Mouse (Mus musculus) left cerebral cortex, adult 6 months (tissue): ENCODE results near the gene Nat8f6. TPM values are rescaled to one million over a fixed set of nuclear protein-coding genes. Genes with fewer than 3 reads are reported as not detected.

Source experiments
- long read RNA-seq, 2 experiments: library from polyadenylated mRNA; unstranded; transcript quantifications; one replicate each; pipeline ENCODE4 v2.0.0; 2019 to 2020
- polyA plus RNA-seq: library from polyadenylated mRNA; unstranded; fragments of <200 nt; fragmentation: Nextera tagmentation; gene quantifications from 2 replicates; pipeline ENCODE4 v1.2.3, GENCODE M21; 2021

The Nat8f6 gene
- polyA plus RNA-seq = 0.23 and 0.51 TPM in 2 replicates
- long read RNA-seq, experiment 1, partial matches to known transcripts = 0 of 18 reads
- long read RNA-seq, experiment 1, other reads (novel, unspliced or antisense) = 18 of 18 reads
- long read RNA-seq, experiment 2 = 0 reads

DNA sequence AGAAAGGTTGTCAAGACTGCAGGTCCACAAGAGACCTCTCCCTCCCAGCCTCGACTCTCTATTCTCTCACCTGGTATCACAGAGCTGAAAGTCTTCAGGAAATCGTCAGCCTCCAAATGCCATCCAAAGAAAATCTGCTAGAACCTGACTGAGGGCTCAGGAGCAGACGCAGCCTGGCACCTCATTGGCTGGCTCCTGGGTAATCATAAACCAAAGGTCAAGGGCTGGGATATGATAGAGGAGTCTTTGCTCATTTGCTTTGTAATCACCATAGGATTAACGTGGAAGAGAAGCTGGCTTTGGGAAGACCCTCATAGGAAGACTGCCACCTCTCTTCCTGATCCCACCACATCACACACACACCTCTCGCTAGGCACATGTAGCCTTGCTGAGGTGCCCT, at the start of gene Nat8f6, which contains the start of gene Nat8f5:
TSS of gene Nat8f6 (minus strand) at position 118 of the 400 bp plus-strand sequence.
TSS of gene Nat8f5 (minus strand) at position 136 of the 400 bp plus-strand sequence.

DNA sequence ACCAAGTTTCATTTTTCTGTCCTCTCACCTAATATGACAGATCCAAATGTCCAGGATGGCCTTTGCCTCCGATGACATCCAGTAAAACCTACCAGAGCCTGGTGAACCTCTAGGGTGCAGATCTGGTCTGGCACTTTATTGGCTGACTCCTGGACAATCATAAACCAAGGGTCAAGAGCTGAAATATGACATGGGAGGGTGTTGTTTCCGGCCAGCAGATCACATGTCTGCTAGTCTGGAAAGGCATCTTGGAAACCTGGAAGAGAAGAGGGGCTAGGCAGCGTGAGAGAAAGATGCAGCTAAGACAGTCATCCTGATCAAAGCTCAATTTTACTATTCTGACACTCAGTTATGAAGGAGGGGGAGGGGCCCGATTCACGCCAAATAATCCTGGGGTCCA, 48.3 kb upstream of the Nat8f6 start, which contains the start of gene Nat8f2:
TSS of gene Nat8f2 (minus strand) at position 153 of the 400 bp plus-strand sequence.

DNA sequence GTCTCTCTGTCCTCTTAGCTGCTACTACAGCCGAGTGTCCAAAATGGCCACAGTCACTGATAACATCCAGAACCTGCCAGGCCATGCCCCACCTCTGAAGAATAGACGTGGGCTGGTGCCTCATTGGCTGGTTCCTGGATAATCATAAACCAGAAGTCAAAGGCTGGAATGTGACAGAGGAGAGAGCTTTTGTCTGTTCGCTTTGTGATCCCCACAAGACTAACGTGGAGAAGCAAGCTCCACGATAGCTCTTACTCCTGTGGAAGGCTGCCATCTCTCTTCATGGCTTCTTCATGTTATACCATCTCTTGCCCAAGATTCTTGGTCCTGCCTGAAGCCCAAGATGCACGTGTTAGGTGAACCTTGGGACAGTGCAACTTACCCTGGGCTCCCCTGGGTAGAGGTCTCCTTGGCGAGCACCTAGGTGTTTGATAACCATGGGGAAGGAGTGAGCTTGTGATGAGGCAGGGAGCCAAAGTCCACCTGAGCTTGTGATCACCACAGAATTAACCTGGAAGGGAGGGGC, 11.1 kb upstream of the Nat8f6 start, which contains the start of gene Nat8:
TSS of gene Nat8 (minus strand) at position 287 of the 526 bp plus-strand sequence.

DNA sequence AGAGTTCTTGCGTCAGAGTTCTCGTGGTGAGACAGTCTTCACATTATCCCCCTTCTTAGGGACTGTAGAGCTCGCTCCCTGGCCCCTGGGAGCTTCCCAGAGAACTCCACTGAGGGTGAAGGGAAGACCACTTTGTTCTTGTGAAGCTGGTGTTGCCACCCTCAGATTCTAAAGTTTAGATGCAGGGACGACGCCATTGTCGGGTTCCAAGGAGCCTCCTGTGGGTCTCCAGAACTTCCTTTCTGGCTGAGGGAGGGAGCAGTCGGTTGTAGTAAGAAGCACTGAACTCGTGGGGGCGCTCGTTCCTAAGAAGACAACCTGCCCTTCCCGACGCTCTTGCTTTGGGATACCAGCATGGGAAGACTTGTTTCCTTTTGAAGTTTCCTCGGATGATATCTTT, 55.2 kb downstream of the Nat8f6 start, which contains the start of gene Nat8f3:
TSS of gene Nat8f3 (minus strand) at position 223 of the 400 bp plus-strand sequence.

Other genes starting within 250 kb of the Nat8f6 start
- gene Alms1, start 233.4 kb downstream of the Nat8f6 start, polyA plus RNA-seq = 0.43 and 0.53 TPM in 2 replicates
- gene Nat8f7, start 107.7 kb downstream of the Nat8f6 start, polyA plus RNA-seq = 0.88 TPM in 2 replicates
- 3.7 and 8.5 TPM in 2 replicates for gene Nat8f3, start 55.2 kb downstream of the Nat8f6 start, polyA plus RNA-seq
- 4.1 and 4.2 TPM in 2 replicates for gene Nat8f5, start within 50 bp of the Nat8f6 start, polyA plus RNA-seq
- 2.3 and 2.7 TPM in 2 replicates for gene Nat8, start 11.1 kb upstream of the Nat8f6 start, polyA plus RNA-seq
- 0.04 and 0.12 TPM in 2 replicates for gene Nat8f2, start 48.2 kb upstream of the Nat8f6 start, polyA plus RNA-seq
- gene Nat8f4, start 83.9 kb upstream of the Nat8f6 start, polyA plus RNA-seq = 7.3 and 9.2 TPM in 2 replicates
- 90.7 and 91.6 TPM in 2 replicates for gene Tprkb, start 90.9 kb upstream of the Nat8f6 start, polyA plus RNA-seq
- 40.6 and 46.9 TPM in 2 replicates for gene Nat8f1, start 94.7 kb upstream of the Nat8f6 start, polyA plus RNA-seq
- 10.1 and 12.5 TPM in 2 replicates for gene Dusp11, start 140.7 kb upstream of the Nat8f6 start, polyA plus RNA-seq
- not detected in 2 replicates for gene Figla, start 195.2 kb upstream of the Nat8f6 start, polyA plus RNA-seq
- gene Add2, start 207.7 kb upstream of the Nat8f6 start, polyA plus RNA-seq = 74.7 and 75.3 TPM in 2 replicates